Mouse (Mus musculus) frontal cortex, adult (tissue): ENCODE data around the gene Olfr608.
"Not testable (repeated sequence)": the region's sequence is repeated elsewhere in the genome, so short reads cannot be mapped to it uniquely, and the experiment has no call there.

Experiments used
- ATAC-seq: cut with Nextera tagmentation; 2 replicates; pipeline ENCODE4 v1.9.2; 2017; ENCODE audit warnings: mild to moderate bottlenecking, moderate library complexity, mixed read lengths; ENCODE audit not compliant: low TSS enrichment

Olfr608 gene

GRCm38 (mm10) chr7:103469577-103469976 is at the start of gene Olfr608:
Olfr608 (plus strand) TSS chr7:103469877.
- ATAC-seq: no peak

DNA sequence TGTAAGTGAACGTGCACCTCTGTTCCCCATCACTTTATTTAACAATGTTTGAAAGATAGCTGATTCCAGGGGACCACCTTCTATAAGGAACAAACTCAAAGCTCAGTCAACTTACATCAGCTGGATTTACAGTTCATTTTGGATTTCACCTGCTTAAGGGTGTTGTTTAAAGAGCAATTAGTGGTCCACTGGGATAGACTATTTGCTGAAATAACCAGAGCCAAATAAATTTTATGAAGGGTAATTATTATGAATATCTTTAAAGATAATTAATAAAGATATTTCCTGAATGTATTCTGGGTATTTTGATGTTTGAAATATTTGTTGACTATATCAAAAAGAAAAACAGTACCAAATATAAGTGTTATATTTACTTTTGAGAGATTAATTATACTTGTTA is 24.3 kb upstream of the Olfr608 start, which contains the start of gene Olfr605:
Gene Olfr605, minus strand, starts transcription at position 101 of the 400 bp plus-strand sequence.
- no peak for ATAC-seq

GRCm38 (mm10) chr7:103448746-103449145 is 20.9 kb upstream of the Olfr608 start, which contains the start of gene Olfr606:
Olfr606 (plus strand) TSS chr7:103449046.
- ATAC-seq: no peak

GRCm38 (mm10) chr7:103460590-103460989 is 9.1 kb upstream of the Olfr608 start:
- no peak for ATAC-seq

GRCm38 (mm10) chr7:103477106-103477505 is 7.4 kb downstream of the Olfr608 start:
- not testable (repeated sequence) for ATAC-seq

GRCm38 (mm10) chr7:103497962-103498361 is 28.3 kb downstream of the Olfr608 start, which contains the start of gene Olfr609:
Olfr609 (minus strand) TSS chr7:103498062.
- no peak for ATAC-seq

DNA sequence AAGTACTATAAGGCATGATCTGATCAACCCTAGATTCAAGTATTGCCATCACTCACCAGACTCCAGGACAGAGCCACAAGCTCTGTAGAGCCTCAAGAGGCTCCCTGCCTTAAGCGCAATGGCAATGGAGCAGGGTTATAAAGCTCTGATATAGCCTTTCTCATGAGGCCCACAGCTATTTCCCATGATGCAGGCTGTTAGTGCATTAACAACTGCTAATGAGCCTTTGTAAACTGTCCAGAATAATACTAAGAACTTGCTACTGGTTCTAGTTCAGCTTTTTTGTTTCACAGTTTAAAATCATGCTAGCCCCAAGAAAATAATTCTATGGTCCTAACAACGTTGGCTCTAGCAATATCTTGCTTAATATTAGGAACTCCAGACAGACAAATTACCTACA is 42.3 kb downstream of the Olfr608 start, which contains the start of gene Olfr610:
Gene Olfr610, minus strand, starts transcription at position 101 of the 400 bp plus-strand sequence.
- no peak for ATAC-seq

DNA sequence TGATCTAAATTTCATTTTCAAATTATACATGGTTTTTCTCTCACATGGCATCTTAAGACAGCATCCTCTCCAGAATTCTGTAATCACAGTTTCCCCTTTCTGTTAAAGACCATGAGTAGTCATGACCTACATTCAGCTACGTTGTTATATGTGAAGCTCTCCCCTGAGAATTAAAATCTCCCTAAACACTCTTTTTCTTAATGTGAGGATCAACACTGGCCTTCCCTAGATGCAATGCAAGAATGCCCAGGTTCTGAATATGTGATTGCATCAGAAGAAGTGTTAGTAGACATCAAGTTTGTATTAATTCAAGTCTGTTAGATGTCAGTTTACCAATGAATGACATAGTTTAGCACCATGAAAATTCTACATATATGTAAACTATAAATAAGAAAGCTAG is 51.1 kb downstream of the Olfr608 start, which contains the start of gene Olfr611:
Gene Olfr611, minus strand, starts transcription at position 101 of the 400 bp plus-strand sequence.
- ATAC-seq: not testable (repeated sequence)
